Comparison of ENCODE assay signal across 9 mouse cellular contexts in the genomic region with DNA sequence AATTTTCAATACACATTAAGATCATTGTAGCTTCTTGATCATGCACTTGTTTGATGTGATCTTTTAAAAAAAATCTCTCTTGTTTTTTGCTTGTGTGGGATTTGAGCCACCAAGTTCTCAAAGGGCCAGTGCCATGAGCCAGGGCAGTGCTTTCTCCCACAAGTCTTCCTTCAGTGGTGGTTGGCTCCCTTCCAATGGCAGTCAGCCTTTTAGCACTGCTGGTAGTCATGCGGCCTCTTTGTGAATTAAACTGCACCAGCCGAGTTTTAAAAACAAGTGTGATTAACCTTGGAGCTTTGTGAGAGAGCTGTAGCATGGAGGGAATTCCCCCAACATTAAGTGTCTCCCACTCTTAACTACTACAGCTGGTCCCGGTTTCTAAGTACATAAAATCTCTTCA.
DNase-seq lines count a peak whose midpoint lies in the region; ATAC-seq and TF ChIP-seq lines count a peak whose summit lies in the region.
"Had no signal": no experiment of that assay in that cellular context is flagged by ENCODE, and none has a peak within 500 bp of the region (broad histone marks: within the 10 kb centered on the region; RNA-seq: fewer than 3 reads in every experiment).

No protein-coding gene starts in this region.

- no peaks in the 10 kb centered on the region for H3K36me3 ChIP-seq in hindbrain, embryonic 16.5 days (ENCODE audit: control insufficient read depth, insufficient read depth, low read length)
- H3K36me3 ChIP-seq in hindbrain, embryonic 10.5 days: no peaks in the 10 kb centered on the region
- no peaks in the 10 kb centered on the region for H3K36me3 ChIP-seq in forebrain, postnatal 0 days (ENCODE audit: insufficient read depth)
- H3K36me3 ChIP-seq in kidney, embryonic 16.5 days (ENCODE audit: insufficient read depth, low read length): no peaks in the 10 kb centered on the region
- H3K36me3 ChIP-seq: limb, embryonic 13.5 days had no signal

- H3K4me2 ChIP-seq in hindbrain, embryonic 16.5 days (ENCODE audit: low read length): no peak overlapping the region
- no peak overlapping the region for H3K4me2 ChIP-seq in forebrain, postnatal 0 days (ENCODE audit: low read depth)
- H3K4me2 ChIP-seq in kidney, embryonic 16.5 days (replicated peaks; ENCODE audit: low read depth, low read length): no peak overlapping the region
- H3K4me2 ChIP-seq: limb, embryonic 13.5 days had no signal

- peak; percentile 74; the same call in 1 of the 2 replicates for ATAC-seq in hindbrain, embryonic 16.5 days
- ATAC-seq in forebrain, postnatal 0 days: peak; percentile 47; the same call in 1 of the 2 replicates
- no peak for ATAC-seq in kidney, embryonic 16.5 days (ENCODE audit: low FRiP score, low TSS enrichment)
- no peak for ATAC-seq in erythroblast, adult 5-6 weeks (replicated peaks; ENCODE audit: low FRiP score, poor library complexity, severe bottlenecking)

- no peaks in the 10 kb centered on the region for H3K9me3 ChIP-seq in hindbrain, embryonic 16.5 days (ENCODE audit: control insufficient read depth, low read length)
- no peaks in the 10 kb centered on the region for H3K9me3 ChIP-seq in hindbrain, embryonic 10.5 days
- no peaks in the 10 kb centered on the region for H3K9me3 ChIP-seq in forebrain, postnatal 0 days (ENCODE audit: low read length)
- H3K9me3 ChIP-seq in kidney, embryonic 16.5 days (ENCODE audit: low read length): no peaks in the 10 kb centered on the region
- H3K9me3 ChIP-seq: limb, embryonic 13.5 days had no signal

- H3K27ac ChIP-seq in hindbrain, embryonic 16.5 days (ENCODE audit: low read depth, low read length): peak overlapping the region; percentile 29; the same call in 1 of the 2 replicates
- H3K27ac ChIP-seq in hindbrain, embryonic 10.5 days: no peak overlapping the region
- H3K27ac ChIP-seq in forebrain, postnatal 0 days (ENCODE audit: low read depth, low read length): no peak overlapping the region
- peak overlapping the region; percentile 34; the same call in 1 of the 2 replicates for H3K27ac ChIP-seq in kidney, embryonic 16.5 days (ENCODE audit: low read length)
- H3K27ac ChIP-seq: limb, embryonic 13.5 days had no signal

- no peak for DNase-seq in hindbrain, embryonic 10.5 days (ENCODE audit: low spot score)
- DNase-seq in adrenal gland, postnatal 25 days: peak; percentile 22
- peak; percentile 59 for DNase-seq in forebrain, postnatal 0 days
- DNase-seq in lung, postnatal 4 days: peak; percentile 19 to 30
- DNase-seq in embryo, embryonic 10 days (ENCODE audit: low spot score): no peak

- H3K27me3 ChIP-seq in hindbrain, embryonic 16.5 days (replicated peaks; ENCODE audit: control insufficient read depth, insufficient read depth, low read length): no peaks in the 10 kb centered on the region
- H3K27me3 ChIP-seq in hindbrain, embryonic 10.5 days (ENCODE audit: insufficient read depth, poor library complexity, severe bottlenecking): no peaks in the 10 kb centered on the region
- H3K27me3 ChIP-seq in forebrain, postnatal 0 days (ENCODE audit: insufficient read depth, low read length): no peaks in the 10 kb centered on the region
- H3K27me3 ChIP-seq in kidney, embryonic 16.5 days (ENCODE audit: insufficient read depth, low read length): no peaks in the 10 kb centered on the region; the same call in 1 of the 2 replicates
- H3K27me3 ChIP-seq: limb, embryonic 13.5 days had no signal

- H3K9ac ChIP-seq in hindbrain, embryonic 16.5 days (ENCODE audit: low read depth, low read length): no peak overlapping the region
- H3K9ac ChIP-seq in forebrain, postnatal 0 days: no peak overlapping the region
- H3K9ac ChIP-seq in kidney, embryonic 16.5 days (replicated peaks; ENCODE audit: low read length): no peak overlapping the region
- H3K9ac ChIP-seq: limb, embryonic 13.5 days had no signal

- no peak overlapping the region for H3K4me3 ChIP-seq in hindbrain, embryonic 16.5 days (ENCODE audit: low read length)
- no peak overlapping the region for H3K4me3 ChIP-seq in hindbrain, embryonic 10.5 days
- no peak overlapping the region for H3K4me3 ChIP-seq in forebrain, postnatal 0 days (ENCODE audit: low read depth, low read length)
- H3K4me3 ChIP-seq in kidney, embryonic 16.5 days (ENCODE audit: low read length): no peak overlapping the region
- H3K4me3 ChIP-seq: limb, embryonic 13.5 days had no signal

- H3K4me1 ChIP-seq in hindbrain, embryonic 16.5 days (ENCODE audit: control insufficient read depth, insufficient read depth, low read depth, low read length): peaks cover 2% of the 10 kb centered on the region; the same call in 1 of the 2 replicates
- 0 out of 2 replicates have a peak, but pooled peaks cover 4% of the 10 kb centered on the region for H3K4me1 ChIP-seq in hindbrain, embryonic 10.5 days (replicated peaks)
- H3K4me1 ChIP-seq in forebrain, postnatal 0 days (ENCODE audit: insufficient read depth): no peaks in the 10 kb centered on the region
- H3K4me1 ChIP-seq in kidney, embryonic 16.5 days (ENCODE audit: insufficient read depth, low read length): no peaks in the 10 kb centered on the region
- H3K4me1 ChIP-seq: limb, embryonic 13.5 days had no signal

- no peak for TF ChIP-seq CTCF in forebrain, postnatal 0 days (IDR thresholded peaks at IDR 0.05; ENCODE audit: low read depth)

- 30% methylated on average over 3 of the region's 3 CpGs for WGBS in hindbrain, embryonic 16.5 days
- 54% methylated on average over 3 of the region's 3 CpGs for WGBS in hindbrain, embryonic 10.5 days
- WGBS in forebrain, postnatal 0 days: 31% methylated on average over 3 of the region's 3 CpGs
- 51% methylated on average over 3 of the region's 3 CpGs for WGBS in kidney, embryonic 16.5 days

Comparison
In these comparisons a context has a peak if more than half of its experiments do, and no peak if none do; other contexts are left out.
1. H3K27ac ChIP-seq: peak in hindbrain, embryonic 16.5 days (single experiment) and kidney, embryonic 16.5 days (single experiment); none in hindbrain, embryonic 10.5 days (single experiment) and forebrain, postnatal 0 days (single experiment).
2. ATAC-seq: peak in hindbrain, embryonic 16.5 days (single experiment) and forebrain, postnatal 0 days (single experiment); none in kidney, embryonic 16.5 days (single experiment) and erythroblast, adult 5-6 weeks (single experiment).
3. DNase-seq: peak in adrenal gland, postnatal 25 days (single experiment), forebrain, postnatal 0 days (single experiment) and lung, postnatal 4 days (2 of 2); none in hindbrain, embryonic 10.5 days (single experiment) and embryo, embryonic 10 days (single experiment).